Mouse (Mus musculus) ES-E14 (cell line): ENCODE measurements around the gene Ptprg.

ENCODE experiments used
- HCFC1 ChIP-seq: IDR thresholded peaks from 2 replicates; pipeline ENCODE4 v1.6.1; 2012; ENCODE audit warnings: low read length, inconsistent platforms, borderline replicate concordance; ENCODE audit not compliant: insufficient read depth
- MAFK ChIP-seq: IDR thresholded peaks from 2 replicates; pipeline ENCODE4 v1.6.1; 2014; ENCODE audit warnings: mild to moderate bottlenecking, low read depth, low read length, inconsistent platforms; ENCODE audit not compliant: insufficient read depth
- ZC3H11A ChIP-seq: IDR thresholded peaks from 2 replicates; pipeline ENCODE4 v1.6.1; 2012; ENCODE audit warnings: low read depth, mild to moderate bottlenecking, inconsistent platforms, low read length, borderline replicate concordance
- ZNF384 ChIP-seq: IDR thresholded peaks from 2 replicates; pipeline ENCODE4 v1.6.1; 2012; ENCODE audit warnings: low read depth, low read length, inconsistent platforms

GRCm38 (mm10) chr14:11670847-11671246, 117.5 kb downstream of the Ptprg start:
- TF ChIP-seq ZNF384 (no peak), HCFC1 (no peak), MAFK (no peak), ZC3H11A (no peak)
